ENCODE assay signal across 7 mouse cellular contexts in genomic region chr8:47989655-47990385, GRCm38 (mm10). TPM values are rescaled to one million over a fixed set of nuclear protein-coding genes. Genes with fewer than 3 reads are reported as not detected.
A peak's percentile ranks its signal among the peaks of the same experiment; 100 is the strongest.
DNase-seq lines count a peak whose midpoint lies in the region; ATAC-seq lines count a peak whose summit lies in the region.

No protein-coding gene starts in this region.

- H3K4me3 ChIP-seq in heart, embryonic 12.5 days: peak overlapping the region; percentile 97
- peak overlapping the region; percentile 96 for H3K4me3 ChIP-seq in kidney, embryonic 15.5 days (replicated peaks)

- H3K9ac ChIP-seq in heart, embryonic 12.5 days: peak overlapping the region; percentile 98
- peak overlapping the region; percentile 93 for H3K9ac ChIP-seq in kidney, embryonic 15.5 days

- under 1% methylated on average over 66 of the region's 66 CpGs for WGBS in heart, embryonic 12.5 days
- under 1% methylated on average over 48 of the region's 66 CpGs for WGBS in kidney, embryonic 15.5 days

- ATAC-seq in heart, embryonic 12.5 days (ENCODE audit: insufficient number of reproducible peaks, low FRiP score): peak; percentile 43
- peak; percentile 40 for ATAC-seq in kidney, embryonic 15.5 days (replicated peaks; ENCODE audit: low FRiP score)

- H3K4me1 ChIP-seq in heart, embryonic 12.5 days (replicated peaks): peaks cover 59% of the 10 kb centered on the region
- H3K4me1 ChIP-seq in kidney, embryonic 15.5 days: peaks cover 67% of the 10 kb centered on the region

- no peaks in the 10 kb centered on the region for H3K27me3 ChIP-seq in heart, embryonic 12.5 days (replicated peaks)
- no peaks in the 10 kb centered on the region for H3K27me3 ChIP-seq in kidney, embryonic 15.5 days
- no peaks in the 10 kb centered on the region; the same call in none of the 2 replicates for H3K27me3 ChIP-seq in splenic B cell, adult 2 months (ENCODE audit: control insufficient read depth, insufficient read depth, low read length, poor library complexity, severe bottlenecking)

- peak overlapping the region; percentile 87 for H3K4me2 ChIP-seq in heart, embryonic 12.5 days
- peak overlapping the region; percentile 95 for H3K4me2 ChIP-seq in kidney, embryonic 15.5 days

- peak overlapping the region; percentile 98 for H3K27ac ChIP-seq in heart, embryonic 12.5 days (ENCODE audit: poor library complexity, severe bottlenecking)
- H3K27ac ChIP-seq in kidney, embryonic 15.5 days: peak overlapping the region; percentile 96

- H3K36me3 ChIP-seq in heart, embryonic 12.5 days: no peaks in the 10 kb centered on the region
- H3K36me3 ChIP-seq in kidney, embryonic 15.5 days: no peaks in the 10 kb centered on the region
- no peaks in the 10 kb centered on the region for H3K36me3 ChIP-seq in splenic B cell, adult 2 months (ENCODE audit: control insufficient read depth, insufficient read depth, low read length, poor library complexity, severe bottlenecking)

- no peaks in the 10 kb centered on the region for H3K9me3 ChIP-seq in heart, embryonic 12.5 days (replicated peaks)
- H3K9me3 ChIP-seq in kidney, embryonic 15.5 days (replicated peaks): no peaks in the 10 kb centered on the region

- peak; percentile 19 to 21 for DNase-seq in thymus, adult 18-20 months
- DNase-seq in thymus, postnatal 14 days: no peak
- DNase-seq in cerebellum, adult 8-10 months: peak; percentile 25
- DNase-seq in lung, postnatal 14 days: peak; percentile 49
- peak; percentile 13 for DNase-seq in splenic B cell, adult 2 months (ENCODE audit: low read depth, low spot score)

RNA-seq across cellular contexts. Expression of gene Wwc2, which starts 0.9 kb away (rescaled TPM):
- polyA plus RNA-seq in heart, embryonic 12.5 days (2016; fragmentation: Nextera tagmentation; extraction: Ambion mirVana): 22.1 and 23.9 TPM in 2 replicates
- 16.3 and 18.0 TPM in 2 replicates for polyA plus RNA-seq in kidney, embryonic 15.5 days (2015; fragmentation: Nextera tagmentation; extraction: Ambion mirVana)
